Mouse (Mus musculus): Measurements from ENCODE around the gene Bcl2l11. TPM values are rescaled to one million over a fixed set of nuclear protein-coding genes. Genes with fewer than 3 reads are reported as not detected.

Bcl2l11 gene
- polyA plus RNA-seq, 1 experiment from 2014 or later, result 13.4 TPM

- Histone ChIP-seq H3K4me3 (no peak overlapping the region), H3K27me3 (no peaks in the 10 kb centered on the region), H3K9ac (no peak overlapping the region), H3K27ac (replicated peaks) (no peak overlapping the region), H3K36me3 (0 out of 2 replicates have a peak, but pooled peaks cover 6% of the 10 kb centered on the region), H3K9me3 (no peaks in the 10 kb centered on the region), H3K4me1 (replicated peaks) (peaks cover 9% of the 10 kb centered on the region), H3K4me2 (no peak overlapping the region)
- no peak for ATAC-seq (ENCODE audit: low FRiP score, low read depth)
- WGBS, result 94% methylated on average over 5 of the region's 5 CpGs
Observed at GRCm38 (mm10) chr2:128149596-128149995, 23.8 kb downstream of the Bcl2l11 start.

- ATAC-seq (ENCODE audit: low FRiP score, low read depth), result no peak
- WGBS, result 81% methylated on average over 9 of the region's 9 CpGs
Observed at GRCm38 (mm10) chr2:128152211-128152610, 26.4 kb downstream of the Bcl2l11 start.

GRCm38 (mm10) chr2:128152845-128153550 lies 27.2 kb downstream of the Bcl2l11 start:
- WGBS, result 77% methylated on average over 16 of the region's 16 CpGs
- Histone ChIP-seq H3K36me3 (no peaks in the 10 kb centered on the region), H3K4me3 (no peak overlapping the region), H3K27me3 (no peaks in the 10 kb centered on the region), H3K4me2 (no peak overlapping the region), H3K27ac (replicated peaks) (no peak overlapping the region), H3K9me3 (no peaks in the 10 kb centered on the region), H3K4me1 (replicated peaks) (peaks cover 24% of the 10 kb centered on the region), H3K9ac (no peak overlapping the region)
- no peak for ATAC-seq (ENCODE audit: low FRiP score, low read depth)

More at GRCm38 (mm10) chr2:128152211-128152610, 26.4 kb downstream of the Bcl2l11 start:
- peaks cover 24% of the 10 kb centered on the region for H3K4me1 ChIP-seq (replicated peaks)
- no peaks in the 10 kb centered on the region for H3K9me3 ChIP-seq
- no peak overlapping the region for H3K27ac ChIP-seq (replicated peaks)
- no peak overlapping the region for H3K4me3 ChIP-seq
- H3K36me3 ChIP-seq, result 0 out of 2 replicates have a peak, but pooled peaks cover 3% of the 10 kb centered on the region
- no peaks in the 10 kb centered on the region for H3K27me3 ChIP-seq
- no peak overlapping the region for H3K4me2 ChIP-seq
- H3K9ac ChIP-seq, result no peak overlapping the region

GRCm38 (mm10) chr2:128153551-128153910 lies 27.7 kb downstream of the Bcl2l11 start:
- no peak overlapping the region for H3K4me2 ChIP-seq
- H3K9ac ChIP-seq, result no peak overlapping the region
- 26% methylated on average over 11 of the region's 11 CpGs for WGBS
- H3K4me1 ChIP-seq (replicated peaks), result peaks cover 24% of the 10 kb centered on the region
- ATAC-seq (ENCODE audit: low FRiP score, low read depth), result peak; percentile 47; the same call in 1 of the 2 replicates
- no peak overlapping the region for H3K4me3 ChIP-seq
- H3K9me3 ChIP-seq, result no peaks in the 10 kb centered on the region
- no peaks in the 10 kb centered on the region for H3K36me3 ChIP-seq
- no peaks in the 10 kb centered on the region for H3K27me3 ChIP-seq
- no peak overlapping the region for H3K27ac ChIP-seq (replicated peaks)

DNA sequence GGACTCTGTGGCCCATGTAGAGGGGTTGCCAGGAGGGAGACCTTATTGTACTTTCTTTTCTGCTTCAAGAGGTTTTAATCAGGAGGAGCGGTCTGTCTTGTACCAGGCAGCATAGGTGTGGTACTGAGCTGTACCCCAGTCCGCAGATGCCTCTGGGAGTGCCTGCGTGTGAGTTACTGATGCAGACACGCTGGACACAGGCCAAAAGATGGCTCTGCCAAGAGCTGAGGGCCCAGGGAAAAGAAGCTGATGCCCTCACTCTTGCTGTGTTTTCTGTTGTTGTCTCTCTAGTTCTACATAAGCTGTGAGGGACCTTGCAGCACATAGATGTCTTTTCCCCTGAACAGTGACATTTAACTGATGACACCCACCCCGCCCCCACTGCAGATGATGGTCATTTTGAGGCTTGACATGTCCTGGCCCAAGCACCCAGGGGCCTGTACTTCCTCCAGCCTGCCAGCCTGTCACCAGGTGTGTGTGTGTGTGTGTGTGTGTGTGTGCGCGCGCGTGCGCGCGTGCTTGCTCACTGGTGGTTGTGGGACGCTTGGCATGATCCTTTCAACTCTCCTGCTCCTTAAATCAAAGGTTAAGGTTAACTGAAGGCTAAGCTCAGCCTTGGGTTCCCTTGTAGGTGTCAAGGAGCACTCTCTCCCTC lies 29.7 kb downstream of the Bcl2l11 start:
- ATAC-seq (ENCODE audit: low FRiP score, low read depth), result no peak
- 82% methylated on average over 13 of the region's 13 CpGs for WGBS

GRCm38 (mm10) chr2:128156067-128156462 lies 30.2 kb downstream of the Bcl2l11 start:
- Histone ChIP-seq H3K9me3 (no peaks in the 10 kb centered on the region), H3K27ac (replicated peaks) (no peak overlapping the region), H3K27me3 (no peaks in the 10 kb centered on the region), H3K36me3 (no peaks in the 10 kb centered on the region), H3K4me3 (no peak overlapping the region), H3K4me2 (no peak overlapping the region), H3K9ac (no peak overlapping the region), H3K4me1 (replicated peaks) (peaks cover 35% of the 10 kb centered on the region)
- peak; percentile 29; the same call in 1 of the 2 replicates for ATAC-seq (ENCODE audit: low FRiP score, low read depth)
- 54% methylated on average over 5 of the region's 5 CpGs for WGBS

More for the DNA sequence above, 29.7 kb downstream of the Bcl2l11 start:
- H3K36me3 ChIP-seq, result no peaks in the 10 kb centered on the region
- no peak overlapping the region for H3K27ac ChIP-seq (replicated peaks)
- no peak overlapping the region for H3K9ac ChIP-seq
- no peaks in the 10 kb centered on the region for H3K27me3 ChIP-seq
- H3K9me3 ChIP-seq, result no peaks in the 10 kb centered on the region
- H3K4me1 ChIP-seq (replicated peaks), result peaks cover 35% of the 10 kb centered on the region
- no peak overlapping the region for H3K4me2 ChIP-seq
- no peak overlapping the region for H3K4me3 ChIP-seq

DNA sequence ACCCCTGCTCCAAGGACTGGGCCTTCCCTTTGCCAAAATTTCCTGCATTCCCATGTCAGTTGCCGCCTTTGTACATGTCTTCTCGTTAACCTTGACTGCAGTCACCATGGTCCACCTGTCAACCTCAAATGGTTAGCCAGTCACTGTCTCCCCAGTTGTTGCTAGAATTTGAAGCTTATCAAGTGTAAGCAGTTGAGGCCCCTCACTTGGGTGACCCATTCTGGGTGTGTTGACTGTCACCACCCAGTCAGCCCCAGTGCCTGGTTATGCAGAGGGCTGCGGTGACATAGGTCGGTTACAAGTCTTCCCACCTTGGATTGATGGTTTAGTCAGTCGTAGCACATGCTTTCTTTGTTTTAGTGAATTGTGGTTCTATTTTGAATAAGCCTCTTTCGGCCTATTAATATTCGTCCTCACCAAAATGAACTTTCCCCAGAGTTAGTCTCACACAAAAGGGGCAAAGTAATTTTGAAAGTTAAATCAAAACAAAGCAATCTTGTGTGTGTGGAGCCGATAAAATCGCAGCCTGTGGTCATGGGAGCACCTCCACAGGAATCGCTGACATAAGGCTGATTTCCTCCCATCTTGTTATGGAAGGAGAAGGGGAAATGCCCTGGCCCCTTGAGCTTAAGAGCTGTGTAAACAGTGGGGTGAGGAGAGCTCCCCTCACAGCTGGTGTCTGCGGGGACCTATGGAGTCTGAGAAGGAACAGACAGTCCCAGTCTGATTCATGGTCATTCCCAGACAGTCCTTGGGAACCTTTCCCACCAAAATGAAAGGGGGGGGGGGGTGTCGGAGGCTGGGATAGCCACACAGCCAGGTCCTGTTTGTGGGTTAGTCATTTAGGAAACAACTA lies 30.9 kb downstream of the Bcl2l11 start:
- Histone ChIP-seq H3K27me3 (no peaks in the 10 kb centered on the region), H3K27ac (replicated peaks) (no peak overlapping the region), H3K4me1 (replicated peaks) (peaks cover 35% of the 10 kb centered on the region), H3K4me3 (no peak overlapping the region), H3K9me3 (no peaks in the 10 kb centered on the region), H3K4me2 (no peak overlapping the region), H3K36me3 (no peaks in the 10 kb centered on the region), H3K9ac (no peak overlapping the region)
- 70% methylated on average over 12 of the region's 12 CpGs for WGBS
- no peak for ATAC-seq (ENCODE audit: low FRiP score, low read depth)

- peaks cover 26% of the 10 kb centered on the region for H3K4me1 ChIP-seq (replicated peaks)
- WGBS, result 37% methylated on average over 17 of the region's 17 CpGs
- no peaks in the 10 kb centered on the region for H3K9me3 ChIP-seq
- H3K9ac ChIP-seq, result no peak overlapping the region
- ATAC-seq (ENCODE audit: low FRiP score, low read depth), result 0 out of 2 replicates have a peak, but pooled peaks have one; percentile 24
- H3K4me2 ChIP-seq, result peak overlapping the region; percentile 0; the same call in 1 of the 2 replicates
- no peak overlapping the region for H3K4me3 ChIP-seq
- H3K27ac ChIP-seq (replicated peaks), result peak overlapping the region; percentile 36; the same call in 1 of the 2 replicates
- no peaks in the 10 kb centered on the region for H3K27me3 ChIP-seq
- H3K36me3 ChIP-seq, result no peaks in the 10 kb centered on the region
Observed at GRCm38 (mm10) chr2:128158734-128159410, 33.0 kb downstream of the Bcl2l11 start.

GRCm38 (mm10) chr2:128159619-128160125 lies 33.8 kb downstream of the Bcl2l11 start:
- H3K4me1 ChIP-seq (replicated peaks), result peaks cover 26% of the 10 kb centered on the region
- no peaks in the 10 kb centered on the region for H3K9me3 ChIP-seq
- H3K4me3 ChIP-seq, result no peak overlapping the region
- no peaks in the 10 kb centered on the region for H3K27me3 ChIP-seq
- ATAC-seq (ENCODE audit: low FRiP score, low read depth), result no peak
- 64% methylated on average over 7 of the region's 7 CpGs for WGBS
- H3K27ac ChIP-seq (replicated peaks), result peak overlapping the region; percentile 36; the same call in 1 of the 2 replicates
- H3K9ac ChIP-seq, result no peak overlapping the region
- H3K36me3 ChIP-seq, result no peaks in the 10 kb centered on the region
- no peak overlapping the region for H3K4me2 ChIP-seq

GRCm38 (mm10) chr2:128163177-128163576 lies 37.3 kb downstream of the Bcl2l11 start:
- Histone ChIP-seq H3K9me3 (no peaks in the 10 kb centered on the region), H3K27ac (replicated peaks) (no peak overlapping the region), H3K4me2 (no peak overlapping the region), H3K4me3 (no peak overlapping the region), H3K27me3 (no peaks in the 10 kb centered on the region), H3K9ac (no peak overlapping the region), H3K36me3 (no peaks in the 10 kb centered on the region), H3K4me1 (replicated peaks) (peaks cover 17% of the 10 kb centered on the region)
- ATAC-seq (ENCODE audit: low FRiP score, low read depth), result no peak
- WGBS, result 67% methylated on average over 8 of the region's 8 CpGs

Measured in hindbrain, embryonic 15.5 days (tissue).